Mouse (Mus musculus) neural tube, embryonic 10.5 days (tissue): ENCODE results near the gene Piezo1.

Source experiments
- DNase-seq: peaks from one replicate; pipeline ENCODE4 v3.0.0-alpha.2; 2017; ENCODE audit warnings: low spot score; ENCODE audit errors: extremely low spot score

Gene Piezo1

GRCm38 (mm10) chr8:122459990-122460389 is 91.1 kb downstream of the Piezo1 start:
- DNase-seq = no peak

- DNase-seq = no peak
Measured at GRCm38 (mm10) chr8:122459218-122459900, 91.8 kb downstream of the Piezo1 start.

- DNase-seq = no peak
Measured at GRCm38 (mm10) chr8:122457171-122457570, 94.0 kb downstream of the Piezo1 start.

GRCm38 (mm10) chr8:122454409-122454808 is 96.7 kb downstream of the Piezo1 start:
- DNase-seq = no peak

- DNase-seq = no peak
Measured at GRCm38 (mm10) chr8:122452154-122452553, 99.0 kb downstream of the Piezo1 start.

GRCm38 (mm10) chr8:122451161-122451703 is 99.9 kb downstream of the Piezo1 start:
- no peak for DNase-seq

GRCm38 (mm10) chr8:122445203-122445602 is 105.9 kb downstream of the Piezo1 start:
- DNase-seq = no peak

GRCm38 (mm10) chr8:122444058-122444748 is 106.9 kb downstream of the Piezo1 start:
- DNase-seq = peak; percentile 36

GRCm38 (mm10) chr8:122443262-122444006 is 107.7 kb downstream of the Piezo1 start, which contains the start of gene Mvd:
TSS of gene Mvd (minus strand) at chr8:122443422.
- peak; percentile 98 for DNase-seq

GRCm38 (mm10) chr8:122442781-122443180 is 108.3 kb downstream of the Piezo1 start:
- DNase-seq = no peak

GRCm38 (mm10) chr8:122442356-122442755 is 108.8 kb downstream of the Piezo1 start:
- DNase-seq = no peak

- no peak for DNase-seq
Measured at GRCm38 (mm10) chr8:122441326-122441725, 109.8 kb downstream of the Piezo1 start.

GRCm38 (mm10) chr8:122439336-122439735 is 111.8 kb downstream of the Piezo1 start:
- DNase-seq = no peak

GRCm38 (mm10) chr8:122437708-122438331 is 113.3 kb downstream of the Piezo1 start:
- no peak for DNase-seq

GRCm38 (mm10) chr8:122436586-122437125 is 114.5 kb downstream of the Piezo1 start:
- no peak for DNase-seq

GRCm38 (mm10) chr8:122436146-122436545 is 115.0 kb downstream of the Piezo1 start:
- no peak for DNase-seq

GRCm38 (mm10) chr8:122435375-122435774 is 115.8 kb downstream of the Piezo1 start:
- DNase-seq = no peak

GRCm38 (mm10) chr8:122433269-122433905 is 117.7 kb downstream of the Piezo1 start:
- DNase-seq = no peak

- peak; percentile 64 for DNase-seq
Measured at GRCm38 (mm10) chr8:122432443-122433268, 118.5 kb downstream of the Piezo1 start, which contains the start of gene Cyba. TSS of gene Cyba (minus strand) at chr8:122432930.
